Mouse (Mus musculus): ENCODE data around the gene Ocel1. TPM values are rescaled to one million over a fixed set of nuclear protein-coding genes. Genes with fewer than 3 reads are reported as not detected.
A peak's percentile ranks its signal among the peaks of the same experiment; 100 is the strongest.

Ocel1 gene
- total and polyA plus RNA-seq, 2 experiments from 2014 or later = 5.4 to 10.5 TPM

GRCm38 (mm10) chr8:71395629-71396028 is 24.5 kb downstream of the Ocel1 start, which contains the start of gene Ushbp1:
Gene Ushbp1 (minus strand): TSS chr8:71395802.
- ATAC-seq (ENCODE audit: low FRiP score) = no peak
- no peak within 1 kb of the TSS for H3K9ac ChIP-seq (replicated peaks; ENCODE audit: low read length, poor library complexity, severe bottlenecking)

GRCm38 (mm10) chr8:71396639-71397305 is 25.7 kb downstream of the Ocel1 start, which contains the start of gene Babam1:
Gene Babam1 (plus strand): TSS chr8:71396861.
- Histone ChIP-seq H3K27me3 (ENCODE audit: insufficient read depth, low read length) (no peaks in the 10 kb centered on the region), H3K4me3 (ENCODE audit: low read depth, low read length) (peak within 1 kb of the TSS; percentile 61), H3K4me2 (ENCODE audit: low read depth, low read length, poor library complexity, severe bottlenecking) (peak within 1 kb of the TSS; percentile 88), H3K9ac (replicated peaks; ENCODE audit: low read length, poor library complexity, severe bottlenecking) (peak within 1 kb of the TSS; percentile 57), H3K9me3 (ENCODE audit: low read length) (no peaks in the 10 kb centered on the region), H3K4me1 (ENCODE audit: insufficient read depth, low read length) (peaks cover 8% of the 10 kb centered on the region), H3K27ac (ENCODE audit: low read depth, low read length) (peak within 1 kb of the TSS; percentile 60; the same call in 1 of the 2 replicates), H3K36me3 (ENCODE audit: insufficient read depth, low read length) (peaks cover 6% of the 10 kb centered on the region)
- TF ChIP-seq CTCF (IDR thresholded peaks at IDR 0.05) = 0 out of 2 replicates have a peak, but pooled peaks have one; percentile 12
- DNase-seq (ENCODE audit: low spot score) (peak; percentile 98), ATAC-seq (ENCODE audit: low FRiP score) (peak; percentile 97)
- under 1% methylated on average over 34 of the region's 34 CpGs for WGBS

More at GRCm38 (mm10) chr8:71395629-71396028, 24.5 kb downstream of the Ocel1 start, which contains the start of gene Ushbp1:
- 87% methylated on average over 9 of the region's 9 CpGs for WGBS
- TF ChIP-seq CTCF (IDR thresholded peaks at IDR 0.05) = no peak
- no peaks in the 10 kb centered on the region for H3K27me3 ChIP-seq (ENCODE audit: insufficient read depth, low read length)
- H3K4me3 ChIP-seq (ENCODE audit: low read depth, low read length) = peak within 1 kb of the TSS; percentile 61; the same call in 1 of the 2 replicates
- peaks cover 6% of the 10 kb centered on the region for H3K36me3 ChIP-seq (ENCODE audit: insufficient read depth, low read length)
- H3K9me3 ChIP-seq (ENCODE audit: low read length) = no peaks in the 10 kb centered on the region
- peak within 1 kb of the TSS; percentile 60; the same call in 1 of the 2 replicates for H3K27ac ChIP-seq (ENCODE audit: low read depth, low read length)
- DNase-seq (ENCODE audit: low spot score) = no peak
- peak within 1 kb of the TSS; percentile 32 for H3K4me2 ChIP-seq (ENCODE audit: low read depth, low read length, poor library complexity, severe bottlenecking)
- peaks cover 8% of the 10 kb centered on the region for H3K4me1 ChIP-seq (ENCODE audit: insufficient read depth, low read length)

- Histone ChIP-seq H3K9me3 (ENCODE audit: low read length) (no peaks in the 10 kb centered on the region), H3K9ac (replicated peaks; ENCODE audit: low read length, poor library complexity, severe bottlenecking) (no peak overlapping the region), H3K36me3 (ENCODE audit: insufficient read depth, low read length) (peaks cover 6% of the 10 kb centered on the region), H3K4me2 (ENCODE audit: low read depth, low read length, poor library complexity, severe bottlenecking) (peak overlapping the region; percentile 88), H3K4me3 (ENCODE audit: low read depth, low read length) (peak overlapping the region; percentile 61), H3K27ac (ENCODE audit: low read depth, low read length) (no peak overlapping the region), H3K27me3 (ENCODE audit: insufficient read depth, low read length) (no peaks in the 10 kb centered on the region), H3K4me1 (ENCODE audit: insufficient read depth, low read length) (peaks cover 8% of the 10 kb centered on the region)
- ATAC-seq (ENCODE audit: low FRiP score) = no peak
- no peak for DNase-seq (ENCODE audit: low spot score)
- no peak for TF ChIP-seq CTCF (IDR thresholded peaks at IDR 0.05)
- 84% methylated on average over 12 of the region's 12 CpGs for whole genome bisulfite sequencing
Measured at GRCm38 (mm10) chr8:71397701-71398100, 26.6 kb downstream of the Ocel1 start.

- Histone ChIP-seq H3K27ac (ENCODE audit: low read depth, low read length) (no peak overlapping the region), H3K4me3 (ENCODE audit: low read depth, low read length) (no peak overlapping the region), H3K4me2 (ENCODE audit: low read depth, low read length, poor library complexity, severe bottlenecking) (no peak overlapping the region), H3K27me3 (ENCODE audit: insufficient read depth, low read length) (no peaks in the 10 kb centered on the region), H3K4me1 (ENCODE audit: insufficient read depth, low read length) (peaks cover 8% of the 10 kb centered on the region), H3K36me3 (ENCODE audit: insufficient read depth, low read length) (peaks cover 6% of the 10 kb centered on the region), H3K9me3 (ENCODE audit: low read length) (no peaks in the 10 kb centered on the region), H3K9ac (replicated peaks; ENCODE audit: low read length, poor library complexity, severe bottlenecking) (no peak overlapping the region)
- TF ChIP-seq CTCF (IDR thresholded peaks at IDR 0.05) = no peak
- WGBS = 100% methylated on average over 2 of the region's 2 CpGs
- DNase-seq (ENCODE audit: low spot score) (no peak), ATAC-seq (ENCODE audit: low FRiP score) (no peak)
Measured at GRCm38 (mm10) chr8:71400826-71401225, 29.7 kb downstream of the Ocel1 start.

- no peak for DNase-seq (ENCODE audit: low spot score)
Measured at GRCm38 (mm10) chr8:71401454-71401853, 30.4 kb downstream of the Ocel1 start.

GRCm38 (mm10) chr8:71402446-71402964 is 31.4 kb downstream of the Ocel1 start:
- TF ChIP-seq CTCF (IDR thresholded peaks at IDR 0.05) = no peak
- 91% methylated on average over 9 of the region's 9 CpGs for WGBS
- H3K36me3 ChIP-seq (ENCODE audit: insufficient read depth, low read length) = peaks cover 6% of the 10 kb centered on the region
- no peak overlapping the region for H3K4me2 ChIP-seq (ENCODE audit: low read depth, low read length, poor library complexity, severe bottlenecking)
- H3K27ac ChIP-seq (ENCODE audit: low read depth, low read length) = no peak overlapping the region
- DNase-seq (ENCODE audit: low spot score) (no peak), ATAC-seq (ENCODE audit: low FRiP score) (no peak)
- no peaks in the 10 kb centered on the region for H3K27me3 ChIP-seq (ENCODE audit: insufficient read depth, low read length)
- no peak overlapping the region for H3K4me3 ChIP-seq (ENCODE audit: low read depth, low read length)
- no peaks in the 10 kb centered on the region for H3K9me3 ChIP-seq (ENCODE audit: low read length)
- H3K9ac ChIP-seq (replicated peaks; ENCODE audit: low read length, poor library complexity, severe bottlenecking) = no peak overlapping the region
- H3K4me1 ChIP-seq (ENCODE audit: insufficient read depth, low read length) = peaks cover 4% of the 10 kb centered on the region

More at GRCm38 (mm10) chr8:71401454-71401853, 30.4 kb downstream of the Ocel1 start:
- Histone ChIP-seq H3K27ac (ENCODE audit: low read depth, low read length) (no peak overlapping the region), H3K4me2 (ENCODE audit: low read depth, low read length, poor library complexity, severe bottlenecking) (no peak overlapping the region), H3K9me3 (ENCODE audit: low read length) (no peaks in the 10 kb centered on the region), H3K27me3 (ENCODE audit: insufficient read depth, low read length) (no peaks in the 10 kb centered on the region), H3K4me3 (ENCODE audit: low read depth, low read length) (no peak overlapping the region), H3K4me1 (ENCODE audit: insufficient read depth, low read length) (peaks cover 8% of the 10 kb centered on the region), H3K36me3 (ENCODE audit: insufficient read depth, low read length) (peaks cover 6% of the 10 kb centered on the region), H3K9ac (replicated peaks; ENCODE audit: low read length, poor library complexity, severe bottlenecking) (no peak overlapping the region)
- TF ChIP-seq CTCF (IDR thresholded peaks at IDR 0.05) = no peak
- ATAC-seq (ENCODE audit: low FRiP score) = no peak

All from midbrain, postnatal 0 days (tissue).